Mouse (Mus musculus) heart, adult 2 months (tissue): Measurements from ENCODE around the gene Gpr88.

Source experiments
- CTCF ChIP-seq: fragments of 200-600 bp; IDR thresholded peaks from 2 replicates; pipeline ENCODE4 v1.8.1; 2022; ENCODE audit warnings: antibody characterized with exemption, mild to moderate bottlenecking, moderate library complexity
- EP300 ChIP-seq: fragments of 200-500 bp; IDR thresholded peaks from 2 replicates; pipeline ENCODE4 v1.6.1; 2011; ENCODE audit warnings: low read depth, low read length, control low read depth; ENCODE audit not compliant: insufficient read depth

- no peak for TF ChIP-seq EP300
- no peak for TF ChIP-seq CTCF
Observed at GRCm38 (mm10) chr3:116271679-116272078, 18.4 kb upstream of the Gpr88 start.
